Mouse (Mus musculus) 3134 (cell line): ENCODE measurements around the gene Lmo7.

ENCODE experiments used
- DNase-seq: peaks from one replicate; pipeline ENCODE4 v3.0.0-alpha.2; 2011; ENCODE audit warnings: low spot score; ENCODE audit not compliant: insufficient read length; ENCODE audit errors: extremely low read depth

Gene Lmo7

DNA sequence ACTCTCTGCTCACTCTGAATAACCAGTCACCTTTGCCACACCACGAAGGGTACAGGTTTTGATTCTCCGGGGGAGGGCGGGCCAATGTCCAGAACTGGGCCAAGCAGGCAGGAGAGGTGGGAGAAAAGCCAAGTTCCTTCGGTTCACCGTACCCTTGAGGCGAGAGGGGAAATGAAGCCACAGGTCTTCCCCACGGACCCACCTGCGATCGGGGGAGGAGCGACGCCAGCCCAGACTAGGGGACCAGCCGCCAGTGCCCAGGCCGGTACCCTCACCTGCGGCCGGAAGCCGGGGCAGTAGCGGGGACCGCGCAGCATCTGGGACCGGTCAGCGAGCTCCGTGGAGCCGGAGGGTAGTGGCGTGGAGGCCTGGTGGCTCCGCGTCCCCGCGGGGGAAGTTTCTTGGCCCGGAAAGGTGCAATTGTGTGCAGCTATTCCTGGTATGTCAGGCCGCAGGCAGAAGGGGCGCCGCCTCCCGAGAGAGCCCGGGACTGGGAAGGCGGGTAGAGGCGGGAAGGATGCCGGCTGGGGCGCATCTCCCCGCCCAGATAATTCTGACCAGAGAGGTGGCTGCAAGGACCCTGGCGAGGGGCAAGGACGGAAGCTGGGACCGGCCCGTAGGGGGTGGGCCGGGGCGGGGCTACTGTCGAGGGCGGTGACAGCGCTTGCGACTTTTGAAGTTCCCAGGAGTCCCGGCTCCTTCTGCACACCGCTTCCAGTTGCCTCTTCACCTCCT, at the start of gene Lmo7, which contains the start of gene Gm9922:
Lmo7 (plus strand) TSS at position 721 of the 735 bp plus-strand sequence.
Gm9922 (minus strand) TSS at position 578 of the 735 bp plus-strand sequence.
- DNase-seq = peak; percentile 95

DNA sequence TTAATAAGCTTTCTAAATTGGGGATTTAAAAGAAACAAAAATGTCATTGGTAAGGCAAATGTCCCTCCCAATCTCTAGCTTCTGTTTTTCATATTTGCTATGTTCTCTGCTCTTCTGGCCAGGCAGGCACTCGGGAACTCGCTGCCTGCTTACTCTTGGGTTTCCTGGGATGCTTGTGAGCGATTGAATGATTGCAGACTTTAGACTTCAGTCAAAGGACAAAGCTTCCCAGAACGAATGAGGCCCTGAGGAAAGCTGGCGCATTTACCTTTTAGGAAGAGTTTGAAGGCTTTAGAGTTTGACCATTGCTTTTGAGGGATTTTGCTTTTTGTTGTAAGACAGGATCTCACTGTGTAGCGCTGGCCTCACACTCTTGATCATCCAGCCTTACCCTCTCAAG, 42.1 kb upstream of the Lmo7 start:
- DNase-seq = no peak

DNA sequence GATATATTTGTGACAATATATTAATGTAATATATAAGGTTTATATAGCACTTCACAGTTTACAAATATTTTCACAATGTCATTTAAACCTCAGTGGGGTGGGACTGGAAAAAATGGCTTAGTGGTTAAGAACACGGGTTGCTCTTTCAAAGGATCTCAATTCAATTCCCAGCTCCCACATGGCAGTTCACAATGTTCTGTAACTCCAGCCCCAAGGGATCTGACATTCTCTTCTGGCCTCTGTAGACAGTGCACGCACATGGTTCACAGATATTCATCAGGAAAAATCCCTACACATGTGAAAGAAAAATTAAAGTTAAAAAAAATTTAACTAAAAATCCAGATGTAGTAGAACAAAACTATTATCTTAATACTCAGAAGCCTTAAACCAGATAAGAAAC, 41.4 kb upstream of the Lmo7 start:
- DNase-seq = no peak

GRCm38 (mm10) chr14:101704479-101704878, 25.3 kb upstream of the Lmo7 start:
- DNase-seq = no peak

- no peak for DNase-seq
Observed at GRCm38 (mm10) chr14:101707088-101707487, 22.7 kb upstream of the Lmo7 start.

- no peak for DNase-seq
Observed at GRCm38 (mm10) chr14:101714414-101714813, 15.3 kb upstream of the Lmo7 start.

DNA sequence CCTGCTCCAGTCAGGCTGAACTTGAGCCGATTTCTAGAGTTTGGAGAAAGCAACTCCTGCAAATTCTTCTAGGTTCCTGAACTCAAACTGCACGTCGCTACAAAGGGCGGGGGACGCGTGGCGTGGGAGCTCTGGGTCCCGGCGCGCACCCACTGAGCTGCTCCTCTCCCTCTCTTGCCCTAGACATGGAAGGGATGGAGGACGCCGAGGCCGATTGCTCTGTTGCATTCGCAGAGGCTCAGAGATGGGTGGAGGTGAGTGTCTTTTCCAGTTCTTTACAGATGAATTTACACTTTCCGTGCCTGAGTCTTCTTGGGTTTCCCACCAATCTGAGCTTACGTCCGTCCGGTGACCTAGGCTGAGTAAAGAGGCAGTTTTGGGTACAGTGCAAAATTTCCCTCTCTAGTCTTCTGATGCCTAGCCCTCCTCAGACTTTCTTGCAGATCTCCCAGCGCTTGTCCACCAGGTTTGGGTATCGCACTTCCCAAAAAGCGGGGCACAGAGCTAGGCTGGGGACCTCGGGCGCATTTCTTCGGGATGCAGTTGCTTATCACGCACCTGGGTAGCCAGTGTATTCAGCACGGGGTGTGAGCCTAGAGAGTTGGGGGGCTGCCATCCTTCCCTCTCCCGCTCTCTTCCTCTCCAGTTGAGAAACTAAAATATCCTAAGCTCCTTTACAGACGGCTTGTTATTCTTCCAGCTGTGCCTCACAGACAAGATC, 375 bp downstream of the Lmo7 start:
- no peak for DNase-seq

- no peak for DNase-seq
Observed at GRCm38 (mm10) chr14:101733542-101734303, 4.0 kb downstream of the Lmo7 start.

DNA sequence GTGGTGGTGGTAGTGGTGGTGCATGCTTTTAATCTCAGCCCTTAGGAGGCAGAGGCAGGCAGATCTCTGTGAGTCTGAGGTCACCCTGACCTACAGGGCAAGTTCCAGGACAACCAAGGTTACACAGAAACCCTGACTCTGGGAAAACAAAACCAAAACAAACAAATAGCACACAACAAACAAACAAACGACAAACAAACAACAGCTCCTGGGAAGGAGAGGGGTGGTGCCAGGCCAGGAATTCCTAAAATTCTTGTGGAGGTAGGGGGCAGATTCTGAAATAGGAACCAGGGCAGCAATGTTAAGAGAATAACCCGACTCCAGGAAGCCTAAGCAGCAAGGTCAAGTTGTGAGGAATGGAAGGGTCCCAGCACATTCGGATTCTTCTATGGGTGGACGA, 7.7 kb downstream of the Lmo7 start:
- DNase-seq = no peak

DNA sequence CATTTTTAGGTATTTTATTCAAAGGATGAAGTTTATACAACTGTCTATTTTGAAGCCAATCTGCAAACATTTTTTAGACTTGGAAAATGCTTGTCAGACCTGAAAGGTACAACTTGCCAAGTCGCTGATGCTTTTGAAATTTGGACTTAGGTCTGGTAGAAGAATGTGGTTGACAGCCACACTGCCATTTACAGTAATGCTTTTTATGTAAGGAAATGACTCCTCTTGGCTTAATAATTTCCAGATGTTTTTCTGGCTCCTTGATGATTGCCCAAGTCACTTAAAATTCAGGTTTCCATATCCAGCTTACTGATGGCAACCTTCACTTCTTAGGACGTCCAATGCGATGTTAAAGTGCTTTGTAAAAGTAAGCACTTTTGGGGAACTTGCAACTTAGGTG, 16.9 kb downstream of the Lmo7 start:
- peak; percentile 6 for DNase-seq

DNA sequence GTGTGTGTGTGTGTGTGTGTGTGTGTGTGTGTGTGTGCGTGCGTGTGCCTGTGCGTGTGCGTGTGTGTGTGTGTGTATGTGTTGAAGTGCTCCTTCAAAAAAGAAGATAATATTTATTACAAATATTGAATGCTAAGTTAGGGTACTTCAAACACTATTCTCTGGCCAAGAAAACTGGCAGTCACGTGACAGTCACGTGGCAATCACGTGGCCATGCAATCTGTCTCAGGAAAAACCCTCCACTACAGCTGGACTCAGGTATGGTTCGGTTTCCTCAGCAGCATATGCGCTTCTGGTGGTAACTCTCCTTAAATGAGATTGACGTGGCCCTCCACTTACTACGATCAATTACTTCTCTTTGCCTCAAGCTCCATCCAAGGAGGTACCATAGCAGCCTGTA, 18.1 kb downstream of the Lmo7 start:
- no peak for DNase-seq

- no peak for DNase-seq
Observed at GRCm38 (mm10) chr14:101748436-101748835, 18.7 kb downstream of the Lmo7 start.

- DNase-seq = no peak
Observed at GRCm38 (mm10) chr14:101750910-101751309, 21.2 kb downstream of the Lmo7 start.

DNA sequence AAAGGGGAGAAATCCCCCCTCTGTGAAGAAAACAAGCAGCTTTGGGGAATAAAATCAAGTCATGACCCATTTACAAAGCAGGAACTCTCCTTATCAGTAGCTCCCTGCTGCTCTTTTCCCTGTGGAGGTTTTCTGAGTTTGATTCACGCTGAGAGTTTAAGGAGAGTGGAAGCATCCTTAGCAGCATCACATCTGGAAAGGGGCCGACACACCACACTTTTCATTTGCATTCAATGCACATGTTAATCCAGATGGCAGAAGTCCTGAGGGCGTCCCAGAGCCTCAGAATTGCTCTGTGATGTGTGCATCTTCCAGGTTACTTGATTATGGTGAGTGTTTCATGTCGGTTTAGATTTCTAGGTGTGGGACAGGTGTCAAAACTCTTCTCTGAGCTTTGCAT, 25.7 kb downstream of the Lmo7 start:
- DNase-seq = no peak

- DNase-seq = no peak
Observed at GRCm38 (mm10) chr14:101762267-101762666, 32.5 kb downstream of the Lmo7 start.

- no peak for DNase-seq
Observed at GRCm38 (mm10) chr14:101763762-101764295, 34.1 kb downstream of the Lmo7 start.

DNA sequence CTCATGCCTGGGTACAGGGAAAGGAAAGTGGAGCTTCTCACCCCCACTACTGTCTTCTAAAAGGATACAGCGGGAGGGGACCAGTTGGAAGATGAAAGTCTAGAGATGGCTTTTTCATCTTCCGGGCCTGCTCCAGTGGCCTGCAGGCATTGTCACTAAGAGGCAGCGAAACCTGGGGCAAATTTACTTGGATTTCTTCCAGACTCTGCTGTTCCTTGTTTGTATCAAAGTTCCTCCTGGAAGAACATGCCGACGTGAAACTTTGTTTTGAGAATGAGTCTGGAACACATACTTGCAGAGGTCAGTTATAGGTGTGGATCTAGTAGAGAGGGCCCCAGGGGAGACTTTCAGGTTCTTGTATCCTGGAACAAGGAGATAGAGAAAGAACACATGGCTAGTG, 41.6 kb downstream of the Lmo7 start:
- DNase-seq = no peak

- DNase-seq = no peak
Observed at GRCm38 (mm10) chr14:101771756-101772155, 42.0 kb downstream of the Lmo7 start.

DNA sequence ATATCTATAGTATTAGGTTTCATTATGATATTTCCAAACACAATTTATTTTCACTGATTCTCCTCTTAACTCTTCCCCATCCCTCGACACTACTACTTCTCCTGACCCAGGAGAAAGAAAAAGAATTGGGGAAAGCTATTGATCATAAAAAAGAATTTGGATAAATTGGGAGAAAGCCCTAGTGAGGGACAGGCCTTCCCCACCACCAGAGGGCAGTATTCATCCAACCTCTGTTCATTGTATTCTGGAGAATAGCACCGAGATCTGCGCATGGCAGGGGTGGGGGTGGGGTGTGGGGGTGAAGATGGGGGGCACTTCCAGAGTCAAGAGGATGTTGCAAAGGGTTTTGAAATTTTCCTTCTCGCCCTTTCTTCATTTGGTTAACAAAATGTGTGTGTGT, 44.9 kb downstream of the Lmo7 start:
- DNase-seq = no peak

GRCm38 (mm10) chr14:101776296-101777128, 46.8 kb downstream of the Lmo7 start:
- DNase-seq = no peak
